Mouse (Mus musculus) liver, embryonic 11.5 days (tissue): Measurements from ENCODE around the gene Ntn1. TPM values are rescaled to one million over a fixed set of nuclear protein-coding genes. Genes with fewer than 3 reads are reported as not detected.

Source experiments
- ATAC-seq: fragments of 200-750 bp; cut with Nextera tagmentation; replicated peaks from 2 replicates; pipeline ENCODE4 v1.8.0; 2017; ENCODE audit warnings: moderate number of reproducible peaks, mild to moderate bottlenecking, moderate TSS enrichment, moderate library complexity; ENCODE audit not compliant: low FRiP score
- DNase-seq: peaks from one replicate; pipeline ENCODE4 v3.0.0-alpha.2; 2017; ENCODE audit warnings: low spot score
- H3K27ac ChIP-seq: fragments of 300-500 bp; sonication (generic); 2 replicates; pipeline ENCODE4 v1.5.1; 2014; ENCODE audit warnings: mild to moderate bottlenecking, low read depth, low read length, control low read depth
- H3K27me3 ChIP-seq: fragments of 300-500 bp; sonication (generic); replicated peaks from 2 replicates; pipeline ENCODE4 v1.6.1; 2014; ENCODE audit warnings: low read length, mixed read lengths; ENCODE audit not compliant: control insufficient read depth, insufficient read depth
- H3K36me3 ChIP-seq: fragments of 300-500 bp; sonication (generic); 2 replicates; pipeline ENCODE4 v1.6.1; 2014; ENCODE audit warnings: mild to moderate bottlenecking, low read length, moderate library complexity, mixed read lengths; ENCODE audit not compliant: control insufficient read depth, insufficient read depth
- H3K4me1 ChIP-seq: fragments of 300-500 bp; sonication (generic); replicated peaks from 2 replicates; pipeline ENCODE4 v1.6.1; 2014; ENCODE audit warnings: low read length, mixed read lengths; ENCODE audit not compliant: control insufficient read depth, insufficient read depth
- H3K4me2 ChIP-seq: fragments of 300-500 bp; sonication (generic); 2 replicates; pipeline ENCODE4 v1.6.1; 2014; ENCODE audit warnings: mild to moderate bottlenecking, control low read depth, moderate library complexity
- H3K4me3 ChIP-seq: fragments of 300-500 bp; sonication (generic); 2 replicates; pipeline ENCODE4 v1.5.1; 2014; ENCODE audit warnings: low read depth, low read length, control low read depth
- H3K9ac ChIP-seq: fragments of 300-500 bp; sonication (generic); 2 replicates; pipeline ENCODE4 v1.6.1; 2014; ENCODE audit warnings: low read depth, low read length, control low read depth
- H3K9me3 ChIP-seq: fragments of 300-500 bp; sonication (generic); 2 replicates; pipeline ENCODE4 v1.6.1; 2016; ENCODE audit warnings: low read length, inconsistent platforms, mixed read lengths; ENCODE audit not compliant: control insufficient read depth
- WGBS: fragments of 180-500 bp; shearing (Covaris S2); extraction: QIAGEN DNeasy Blood & Tissue Kit; methylation state at CpG from one replicate; pipeline ENCODE4 v1.1.7; 2014; 5-methylcytosine and 5-hydroxymethylcytosine counted together
- polyA plus RNA-seq: library from polyadenylated mRNA; unstranded; fragments of >200 nt; fragmentation: Nextera tagmentation; extraction: Ambion mirVana; gene quantifications from 2 replicates; pipeline ENCODE4 v1.2.1, GENCODE M21; 2014

Gene Ntn1
- polyA plus RNA-seq, 1 experiment from 2014 or later = 0.40 TPM

DNA sequence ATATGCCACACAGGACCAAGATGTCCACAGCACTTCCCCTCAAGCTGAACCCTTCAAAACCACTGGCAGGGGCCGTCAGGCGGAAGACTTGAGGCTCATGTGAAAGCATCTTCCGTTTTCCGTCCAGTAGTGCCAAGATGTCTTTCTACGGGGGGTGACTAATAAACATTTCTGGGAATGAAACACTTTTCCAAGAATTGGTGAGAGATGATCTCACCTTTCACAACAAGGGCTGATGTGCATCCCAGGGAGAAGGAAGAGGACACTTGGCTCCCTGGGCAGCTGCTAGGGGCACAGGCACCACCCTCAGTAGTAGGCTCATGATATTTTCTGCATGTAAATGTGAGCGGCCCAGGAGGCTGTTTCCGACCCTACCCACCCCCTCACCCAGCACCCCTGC, 178.4 kb downstream of the Ntn1 start:
- Histone ChIP-seq H3K4me3 (no peak overlapping the region), H3K9ac (no peak overlapping the region)

GRCm38 (mm10) chr11:68220733-68221132, 179.9 kb downstream of the Ntn1 start:
- DNase-seq (no peak), ATAC-seq (no peak)
- Histone ChIP-seq H3K9me3 (no peaks in the 10 kb centered on the region), H3K27me3 (no peaks in the 10 kb centered on the region; the same call in 1 of the 2 replicates), H3K4me1 (no peaks in the 10 kb centered on the region), H3K9ac (no peak overlapping the region), H3K4me2 (no peak overlapping the region), H3K4me3 (no peak overlapping the region), H3K36me3 (no peaks in the 10 kb centered on the region), H3K27ac (no peak overlapping the region)
- 68% methylated on average over 4 of the region's 4 CpGs for WGBS

More for the DNA sequence above, 178.4 kb downstream of the Ntn1 start:
- H3K27me3 ChIP-seq = no peaks in the 10 kb centered on the region
- H3K4me2 ChIP-seq = no peak overlapping the region
- WGBS = 83% methylated on average over 7 of the region's 7 CpGs
- no peak overlapping the region for H3K27ac ChIP-seq
- no peak for DNase-seq
- no peak for ATAC-seq
- no peaks in the 10 kb centered on the region for H3K4me1 ChIP-seq
- no peaks in the 10 kb centered on the region for H3K36me3 ChIP-seq
- H3K9me3 ChIP-seq = no peaks in the 10 kb centered on the region

DNA sequence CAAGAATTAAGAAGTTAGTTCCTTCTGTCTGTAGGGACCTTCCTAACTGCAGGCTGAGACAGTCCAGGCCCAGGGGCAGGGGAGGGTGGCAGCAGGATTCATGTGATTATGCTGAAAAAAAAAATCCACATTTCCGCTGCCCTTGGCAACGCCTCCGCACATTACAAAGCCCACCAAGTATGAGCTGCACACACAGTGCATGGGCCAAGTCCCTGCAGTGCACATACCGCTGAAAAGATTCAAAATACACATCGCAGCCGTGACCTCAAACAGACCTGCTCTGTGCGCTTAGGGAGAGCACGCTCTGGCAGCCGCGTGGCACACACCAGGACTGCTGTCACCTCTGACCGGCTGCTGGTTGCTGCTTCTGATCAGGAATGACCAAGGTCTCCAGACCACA, 184.6 kb downstream of the Ntn1 start:
- Histone ChIP-seq H3K4me3 (no peak overlapping the region), H3K27ac (no peak overlapping the region), H3K36me3 (no peaks in the 10 kb centered on the region), H3K9me3 (no peaks in the 10 kb centered on the region), H3K9ac (no peak overlapping the region), H3K4me2 (no peak overlapping the region), H3K27me3 (no peaks in the 10 kb centered on the region; the same call in 1 of the 2 replicates), H3K4me1 (0 out of 2 replicates have a peak, but pooled peaks cover 4% of the 10 kb centered on the region)
- no peak for ATAC-seq
- 83% methylated on average over 11 of the region's 11 CpGs for WGBS
- no peak for DNase-seq

DNA sequence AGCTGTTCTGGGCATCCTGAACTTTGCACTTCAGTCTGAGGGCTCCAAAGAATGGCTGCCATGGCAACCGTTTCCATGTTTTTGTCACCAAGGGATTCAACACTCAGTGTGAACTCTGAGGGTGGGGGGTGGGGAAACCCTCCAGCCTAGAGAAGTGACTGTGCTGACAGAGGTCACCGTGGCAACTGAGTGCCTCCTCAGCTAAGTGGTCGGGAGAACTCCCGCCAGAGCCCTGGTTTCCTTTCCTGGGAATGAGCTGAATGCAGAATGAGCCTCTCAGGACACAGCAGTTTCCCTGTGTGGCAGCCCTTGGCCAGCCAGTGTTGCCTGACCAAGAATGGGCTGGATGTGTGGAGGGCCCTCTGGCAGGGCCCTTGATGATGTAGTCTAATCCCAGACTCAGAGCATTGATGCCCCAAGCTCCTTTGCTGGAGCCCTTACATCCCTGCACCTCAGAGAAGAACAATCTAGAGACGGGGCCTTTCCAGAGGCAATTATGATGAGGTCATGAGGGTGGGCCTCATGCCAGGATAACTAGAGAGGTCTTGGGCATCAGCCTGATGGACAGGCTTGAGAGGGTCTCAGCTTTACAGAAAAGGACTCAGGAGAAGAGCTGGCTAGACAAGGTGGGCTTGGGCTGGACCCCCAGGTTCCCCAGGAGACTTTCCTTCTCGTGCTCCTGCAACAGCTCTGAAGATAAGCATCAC, 185.3 kb downstream of the Ntn1 start:
- WGBS = 33% methylated on average over 6 of the region's 6 CpGs
- no peaks in the 10 kb centered on the region; the same call in 1 of the 2 replicates for H3K27me3 ChIP-seq
- H3K9ac ChIP-seq = no peak overlapping the region
- 0 out of 2 replicates have a peak, but pooled peaks cover 4% of the 10 kb centered on the region for H3K4me1 ChIP-seq
- ATAC-seq (no peak), DNase-seq (no peak)
- no peaks in the 10 kb centered on the region for H3K9me3 ChIP-seq
- no peak overlapping the region for H3K27ac ChIP-seq
- H3K36me3 ChIP-seq = no peaks in the 10 kb centered on the region
- no peak overlapping the region for H3K4me3 ChIP-seq
- no peak overlapping the region for H3K4me2 ChIP-seq

DNA sequence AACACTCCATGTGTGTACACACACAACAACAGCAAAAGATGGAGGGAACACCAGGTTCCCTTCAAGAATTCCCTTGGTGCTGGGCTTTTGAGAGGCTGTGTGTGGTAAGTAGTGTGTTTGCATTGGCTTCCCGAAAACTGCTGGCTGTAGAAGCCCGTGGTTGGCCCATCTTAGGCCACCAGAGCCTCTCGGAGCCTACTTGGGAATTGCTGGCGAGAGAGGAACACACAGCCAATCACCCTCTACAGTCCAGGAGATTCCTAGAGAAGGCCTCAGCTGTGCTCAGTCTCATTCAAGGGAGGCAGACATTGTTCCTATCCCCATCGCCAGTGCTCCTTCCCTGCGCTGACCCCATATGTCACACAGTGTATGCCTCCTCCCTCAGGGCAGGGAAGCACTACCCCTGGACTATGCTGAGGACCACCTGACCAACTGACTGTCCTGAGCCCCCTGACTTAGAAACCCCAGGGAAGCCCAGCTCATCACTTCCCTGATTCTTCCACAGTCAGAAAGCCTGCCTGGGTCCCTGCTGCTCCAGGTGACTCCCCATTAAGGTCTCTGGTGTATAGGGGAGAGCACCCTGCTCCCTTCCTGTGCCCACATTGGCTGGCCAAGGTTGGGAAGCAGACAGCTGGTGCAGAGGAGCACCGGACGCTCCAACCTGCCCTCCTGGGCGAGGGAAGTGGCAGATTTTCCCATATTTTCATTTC, 186.0 kb downstream of the Ntn1 start:
- ATAC-seq (no peak), DNase-seq (no peak)
- Histone ChIP-seq H3K36me3 (no peaks in the 10 kb centered on the region), H3K27ac (no peak overlapping the region), H3K4me3 (no peak overlapping the region), H3K9me3 (no peaks in the 10 kb centered on the region), H3K9ac (no peak overlapping the region), H3K27me3 (no peaks in the 10 kb centered on the region; the same call in 1 of the 2 replicates), H3K4me2 (no peak overlapping the region), H3K4me1 (0 out of 2 replicates have a peak, but pooled peaks cover 4% of the 10 kb centered on the region)
- 68% methylated on average over 9 of the region's 9 CpGs for WGBS

- Histone ChIP-seq H3K4me2 (no peak overlapping the region), H3K4me1 (0 out of 2 replicates have a peak, but pooled peaks cover 4% of the 10 kb centered on the region), H3K27me3 (no peaks in the 10 kb centered on the region; the same call in 1 of the 2 replicates), H3K4me3 (no peak overlapping the region), H3K9me3 (no peaks in the 10 kb centered on the region), H3K36me3 (no peaks in the 10 kb centered on the region), H3K9ac (no peak overlapping the region), H3K27ac (no peak overlapping the region)
- DNase-seq = no peak
- 34% methylated on average over 3 of the region's 3 CpGs for WGBS
- ATAC-seq = no peak
Measured at GRCm38 (mm10) chr11:68213896-68214295, 186.7 kb downstream of the Ntn1 start.

- Histone ChIP-seq H3K36me3 (no peaks in the 10 kb centered on the region), H3K9ac (no peak overlapping the region), H3K4me2 (no peak overlapping the region), H3K27ac (no peak overlapping the region), H3K27me3 (no peaks in the 10 kb centered on the region; the same call in 1 of the 2 replicates), H3K9me3 (no peaks in the 10 kb centered on the region), H3K4me1 (0 out of 2 replicates have a peak, but pooled peaks cover 4% of the 10 kb centered on the region), H3K4me3 (no peak overlapping the region)
- ATAC-seq (peak; percentile 46; the same call in 1 of the 2 replicates), DNase-seq (no peak)
- 54% methylated on average over 8 of the region's 8 CpGs for WGBS
Measured at GRCm38 (mm10) chr11:68211924-68212578, 188.6 kb downstream of the Ntn1 start.

DNA sequence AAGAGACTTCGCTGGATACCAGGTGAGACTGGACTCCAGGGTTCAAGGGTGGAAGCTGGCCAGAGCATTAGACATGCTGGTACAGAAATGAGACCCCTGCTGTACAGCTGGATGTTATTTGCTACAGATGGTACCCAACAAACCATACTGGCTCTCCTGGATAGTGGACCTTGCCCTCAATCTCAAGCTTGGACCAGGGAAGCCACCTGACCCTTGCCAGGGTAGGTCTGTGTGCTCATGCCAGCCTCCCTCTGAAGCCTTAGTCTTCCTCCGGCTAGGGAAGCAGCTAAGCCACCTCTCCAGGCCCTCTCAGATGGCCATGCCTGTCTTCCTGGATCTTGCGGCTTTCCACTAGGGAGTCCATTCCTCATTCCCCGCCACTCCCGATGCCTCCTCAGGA, 189.9 kb downstream of the Ntn1 start:
- H3K4me1 ChIP-seq = 0 out of 2 replicates have a peak, but pooled peaks cover 4% of the 10 kb centered on the region
- no peak overlapping the region for H3K27ac ChIP-seq
- ATAC-seq (no peak), DNase-seq (no peak)
- H3K36me3 ChIP-seq = no peaks in the 10 kb centered on the region
- H3K4me3 ChIP-seq = no peak overlapping the region
- H3K9me3 ChIP-seq = no peaks in the 10 kb centered on the region
- WGBS = 90% methylated on average over 5 of the region's 5 CpGs
- H3K4me2 ChIP-seq = no peak overlapping the region
- H3K9ac ChIP-seq = no peak overlapping the region
- H3K27me3 ChIP-seq = no peaks in the 10 kb centered on the region
